Comparison of ENCODE assay signal across 18 mouse cellular contexts in the genomic region with DNA sequence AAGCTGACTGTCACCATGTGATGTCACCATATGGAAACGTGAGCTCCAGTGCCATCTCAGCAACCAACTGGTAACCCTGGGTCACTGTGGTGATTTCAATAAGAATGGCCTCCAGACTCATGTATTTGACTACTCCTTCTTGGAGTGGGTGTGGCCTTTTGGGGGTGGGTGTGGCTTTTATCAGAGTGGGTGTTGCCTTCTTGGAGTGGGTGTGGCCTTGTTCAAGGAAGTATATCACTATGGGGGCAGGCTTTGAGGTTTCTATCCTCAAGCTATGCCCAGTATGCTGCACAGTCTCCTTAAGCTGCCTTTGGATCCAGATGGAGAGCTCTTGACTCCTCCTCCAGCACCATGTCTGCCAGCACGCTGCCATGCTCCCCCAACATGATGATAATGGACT. TPM values are rescaled to one million over a fixed set of nuclear protein-coding genes. Genes with fewer than 3 reads are reported as not detected.
DNase-seq lines count a peak whose midpoint lies in the region; ATAC-seq and TF ChIP-seq lines count a peak whose summit lies in the region.
"Had no signal": no experiment of that assay in that cellular context is flagged by ENCODE, and none has a peak within 500 bp of the region (broad histone marks: within the 10 kb centered on the region; RNA-seq: fewer than 3 reads in every experiment).

No protein-coding gene starts in this region.

- DNase-seq in layer of hippocampus, adult 2 months (ENCODE audit: low spot score in 2 of 2): no peak
- DNase-seq in layer of hippocampus, postnatal 10 days (ENCODE audit: low spot score in 2 of 2): no peak
- peak; percentile 78 for DNase-seq in c-Kit-positive CD71-positive TER-119-positive erythroid progenitor cells, embryonic 14.5 days (ENCODE audit: low spot score)
- DNase-seq in forebrain, embryonic 10.5 days (ENCODE audit: extremely low spot score, low spot score): no peak
- DNase-seq in frontal cortex, adult 2 months (ENCODE audit: extremely low spot score in 1 of 2, low spot score in 1 of 2): no peak
- no peak for DNase-seq in layer of hippocampus, postnatal 36 days
- DNase-seq: embryo, embryonic 11 days; gastrocnemius, postnatal 10 days; heart, adult 18-20 months; kidney, adult 8-10 months; kidney, postnatal 25 days; lung, postnatal 14 days had no signal

- peak overlapping the region; percentile 81; the same call in 1 of the 2 replicates for H3K27ac ChIP-seq in layer of hippocampus, adult 2 months
- H3K27ac ChIP-seq in liver, embryonic 15.5 days (replicated peaks): no peak overlapping the region
- no peak overlapping the region for H3K27ac ChIP-seq in forebrain, embryonic 10.5 days
- no peak overlapping the region for H3K27ac ChIP-seq in forebrain, embryonic 13.5 days
- H3K27ac ChIP-seq: embryonic facial prominence, embryonic 15.5 days; midbrain, embryonic 10.5 days had no signal

- H3K9me3 ChIP-seq in liver, embryonic 15.5 days (replicated peaks): peaks cover 6% of the 10 kb centered on the region; the same call in 1 of the 2 replicates
- peaks cover 7% of the 10 kb centered on the region; the same call in 1 of the 2 replicates for H3K9me3 ChIP-seq in forebrain, embryonic 10.5 days
- 0 out of 2 replicates have a peak, but pooled peaks cover 8% of the 10 kb centered on the region for H3K9me3 ChIP-seq in forebrain, embryonic 13.5 days (replicated peaks)
- H3K9me3 ChIP-seq: embryonic facial prominence, embryonic 15.5 days had no signal

- H3K9ac ChIP-seq in liver, embryonic 15.5 days: no peak overlapping the region
- no peak overlapping the region for H3K9ac ChIP-seq in forebrain, embryonic 13.5 days
- H3K9ac ChIP-seq: embryonic facial prominence, embryonic 15.5 days had no signal

- ATAC-seq in liver, embryonic 15.5 days (ENCODE audit: insufficient read depth): peak; percentile 45; the same call in 1 of the 2 replicates
- ATAC-seq in forebrain, embryonic 13.5 days: no peak
- ATAC-seq: forebrain, embryonic 14.5 days had no signal

- peaks cover 19% of the 10 kb centered on the region for H3K36me3 ChIP-seq in liver, embryonic 15.5 days (replicated peaks)
- peaks cover 15% of the 10 kb centered on the region for H3K36me3 ChIP-seq in forebrain, embryonic 10.5 days (replicated peaks)
- H3K36me3 ChIP-seq in forebrain, embryonic 13.5 days (ENCODE audit: poor library complexity, severe bottlenecking): peaks cover 10% of the 10 kb centered on the region

- peaks cover 48% of the 10 kb centered on the region for H3K4me1 ChIP-seq in liver, embryonic 15.5 days (replicated peaks)
- H3K4me1 ChIP-seq in forebrain, embryonic 10.5 days: peaks cover 29% of the 10 kb centered on the region
- peaks cover 40% of the 10 kb centered on the region for H3K4me1 ChIP-seq in forebrain, embryonic 13.5 days

- TF ChIP-seq CTCF in layer of hippocampus, adult 2 months (conservative IDR thresholded peaks at IDR 0.05): no peak

- no peaks in the 10 kb centered on the region for H3K27me3 ChIP-seq in liver, embryonic 15.5 days
- no peaks in the 10 kb centered on the region for H3K27me3 ChIP-seq in forebrain, embryonic 10.5 days (ENCODE audit: poor library complexity, severe bottlenecking)
- H3K27me3 ChIP-seq in forebrain, embryonic 13.5 days: no peaks in the 10 kb centered on the region
- H3K27me3 ChIP-seq: CH12.LX; embryonic facial prominence, embryonic 15.5 days had no signal

- no peak overlapping the region for H3K4me3 ChIP-seq in layer of hippocampus, adult 2 months
- no peak overlapping the region for H3K4me3 ChIP-seq in liver, embryonic 15.5 days (replicated peaks)
- no peak overlapping the region for H3K4me3 ChIP-seq in forebrain, embryonic 10.5 days
- H3K4me3 ChIP-seq in forebrain, embryonic 13.5 days: no peak overlapping the region
- H3K4me3 ChIP-seq: embryonic facial prominence, embryonic 15.5 days; midbrain, embryonic 10.5 days had no signal

- WGBS in liver, embryonic 15.5 days (ENCODE audit: insufficient replicate concordance): 90% methylated on average over 2 of the region's 2 CpGs
- WGBS in forebrain, embryonic 10.5 days: 94% methylated on average over 2 of the region's 2 CpGs
- WGBS in forebrain, embryonic 13.5 days: 87% methylated on average over 2 of the region's 2 CpGs

- H3K4me2 ChIP-seq in liver, embryonic 15.5 days: no peak overlapping the region
- no peak overlapping the region for H3K4me2 ChIP-seq in forebrain, embryonic 13.5 days
- H3K4me2 ChIP-seq: embryonic facial prominence, embryonic 15.5 days had no signal

RNA-seq across cellular contexts. Expression of a gene that starts 19.0 kb away (rescaled TPM):
- total RNA-seq in layer of hippocampus, adult 2 months (2021): 10 to 100 TPM; 69.9 to 71.3 TPM
- total RNA-seq in layer of hippocampus, postnatal 10 days (2021): 10 to 100 TPM; 76.6 to 86.9 TPM
- 13.7 TPM in 2 replicates for polyA plus RNA-seq in liver, embryonic 15.5 days (2015; fragmentation: Nextera tagmentation; extraction: Ambion mirVana)
- 24.3 and 25.5 TPM in 2 replicates for polyA plus RNA-seq in forebrain, embryonic 10.5 days (2016; fragmentation: Nextera tagmentation; extraction: Ambion mirVana)
- polyA plus RNA-seq in frontal cortex, adult 2 months (2012; rRNA removed): 101 and 102 TPM in 2 replicates
- 10 to 100 TPM; 71.0 to 74.9 TPM for total RNA-seq in layer of hippocampus, postnatal 36 days (2021)
- polyA plus RNA-seq in forebrain, embryonic 13.5 days (2015; fragmentation: Nextera tagmentation; extraction: Ambion mirVana): 28.6 and 32.7 TPM in 2 replicates
